Mouse (Mus musculus) MEL (cell line): ENCODE results near the gene Fbxw7. TPM values are rescaled to one million over a fixed set of nuclear protein-coding genes. Genes with fewer than 3 reads are reported as not detected.

Experiments
- DNase-seq: peaks from one replicate; pipeline ENCODE4 v3.0.0; 2011; ENCODE audit warnings: low read depth, low spot score
- H3K27ac ChIP-seq: 2 replicates; pipeline ENCODE4 v1.5.1; 2012; ENCODE audit warnings: low read depth, mild to moderate bottlenecking, control low read depth, low read length, moderate library complexity; ENCODE audit not compliant: control insufficient read depth
- H3K27me3 ChIP-seq, 2 experiments: fragments of 150-350 bp in 1 of 2; sonication (generic) in 1 of 2; 2 replicates each; pipeline ENCODE4 v1.6.1; 2012; ENCODE audit warnings: low read length in 2 of 2, mild to moderate bottlenecking in 2 of 2, improper control_type of control experiment in 1 of 2, moderate library complexity in 1 of 2; ENCODE audit not compliant: insufficient read depth in 2 of 2, control insufficient read depth in 1 of 2
- H3K36me3 ChIP-seq, 2 experiments: 2 replicates each; pipeline ENCODE4 v1.6.1; 2012 to 2014; ENCODE audit warnings: low read length in 2 of 2, improper control_type of control experiment in 1 of 2, inconsistent platforms in 1 of 2, mild to moderate bottlenecking in 1 of 2; ENCODE audit not compliant: insufficient read depth in 2 of 2, control insufficient read depth in 1 of 2
- H3K4me1 ChIP-seq, 2 experiments: fragments of 150-350 bp in 1 of 2; sonication (generic) in 1 of 2; 2 replicates each; pipeline ENCODE4 v1.6.1; 2012; ENCODE audit warnings: low read length in 2 of 2, improper control_type of control experiment in 1 of 2, mild to moderate bottlenecking in 1 of 2; ENCODE audit not compliant: insufficient read depth in 2 of 2, control insufficient read depth in 1 of 2
- H3K4me3 ChIP-seq, 2 experiments: fragments of 150-350 bp in 1 of 2; sonication (generic) in 1 of 2; 2 replicates each; pipeline ENCODE4 v1.5.1; 2012; ENCODE audit warnings: low read depth in 2 of 2, low read length in 2 of 2, mild to moderate bottlenecking in 2 of 2, moderate library complexity in 2 of 2, control low read depth in 1 of 2, improper control_type of control experiment in 1 of 2; ENCODE audit not compliant: control insufficient read depth in 1 of 2, insufficient read depth in 1 of 2
- H3K79me2 ChIP-seq: 2 replicates; pipeline ENCODE4 v1.6.1; 2012; ENCODE audit warnings: mild to moderate bottlenecking, low read length, moderate library complexity; ENCODE audit not compliant: control insufficient read depth, poor library complexity, insufficient read depth
- H3K9ac ChIP-seq: 2 replicates; pipeline ENCODE4 v1.6.1; 2012; ENCODE audit warnings: low read depth, mild to moderate bottlenecking, control low read depth, low read length, moderate library complexity; ENCODE audit not compliant: control insufficient read depth, poor library complexity, severe bottlenecking
- H3K9me3 ChIP-seq: fragments of 150-350 bp; sonication (generic); replicated peaks from 2 replicates; pipeline ENCODE4 v1.6.1; 2012; ENCODE audit warnings: mild to moderate bottlenecking, low read length, improper control_type of control experiment, moderate library complexity; ENCODE audit not compliant: insufficient read depth
- BHLHE40 ChIP-seq: IDR thresholded peaks from 2 replicates; pipeline ENCODE4 v1.6.1; 2012; ENCODE audit warnings: low read depth, mild to moderate bottlenecking, inconsistent platforms, low read length, improper control_type of control experiment, borderline replicate concordance
- CHD1 ChIP-seq: IDR thresholded peaks from 2 replicates; pipeline ENCODE4 v1.6.1; 2012; ENCODE audit warnings: low read depth, mild to moderate bottlenecking, inconsistent platforms, low read length, improper control_type of control experiment
- CHD2 ChIP-seq: IDR thresholded peaks from 2 replicates; pipeline ENCODE4 v1.6.1; 2011; ENCODE audit warnings: low read length, improper control_type of control experiment
- EP300 ChIP-seq, 2 experiments: IDR thresholded peaks; 2 replicates each; pipeline ENCODE4 v1.6.1; 2011; ENCODE audit warnings: improper control_type of control experiment in 2 of 2, low read length in 2 of 2, low read depth in 1 of 2, mild to moderate bottlenecking in 1 of 2
- ETS1 ChIP-seq: IDR thresholded peaks from 2 replicates; pipeline ENCODE4 v1.6.1; 2012; ENCODE audit warnings: low read depth, mild to moderate bottlenecking, inconsistent platforms, low read length, improper control_type of control experiment, moderate library complexity
- GATA1 ChIP-seq: IDR thresholded peaks from 2 replicates; pipeline ENCODE4 v1.6.1; 2011; ENCODE audit warnings: low read depth, low read length, improper control_type of control experiment
- HCFC1 ChIP-seq: IDR thresholded peaks from 2 replicates; pipeline ENCODE4 v1.6.1; 2012; ENCODE audit warnings: low read depth, mild to moderate bottlenecking, inconsistent platforms, low read length, improper control_type of control experiment, moderate library complexity
- JUND ChIP-seq: IDR thresholded peaks from 2 replicates; pipeline ENCODE4 v1.6.1; 2011; ENCODE audit warnings: low read depth, mild to moderate bottlenecking, improper control_type of control experiment, low read length
- MAX ChIP-seq: IDR thresholded peaks from 2 replicates; pipeline ENCODE4 v1.6.1; 2011; ENCODE audit warnings: low read length, improper control_type of control experiment
- MAZ ChIP-seq: IDR thresholded peaks from 2 replicates; pipeline ENCODE4 v1.6.1; 2012; ENCODE audit warnings: low read depth, mild to moderate bottlenecking, inconsistent platforms, low read length, improper control_type of control experiment
- MEF2A ChIP-seq: IDR thresholded peaks from 2 replicates; pipeline ENCODE4 v1.6.1; 2014; ENCODE audit warnings: low read depth, mild to moderate bottlenecking, inconsistent platforms, low read length, improper control_type of control experiment; ENCODE audit not compliant: poor library complexity, insufficient replicate concordance, severe bottlenecking; ENCODE audit errors: extremely low read depth
- MXI1 ChIP-seq: IDR thresholded peaks from 2 replicates; pipeline ENCODE4 v1.6.1; 2011; ENCODE audit warnings: mild to moderate bottlenecking, low read depth, low read length, improper control_type of control experiment
- NELFE ChIP-seq: IDR thresholded peaks from 2 replicates; pipeline ENCODE4 v1.6.1; 2011; ENCODE audit warnings: low read depth, low read length, improper control_type of control experiment
- NRF1 ChIP-seq: IDR thresholded peaks from 2 replicates; pipeline ENCODE4 v1.6.1; 2014; ENCODE audit warnings: low read depth, mild to moderate bottlenecking, inconsistent platforms, low read length, improper control_type of control experiment, moderate library complexity; ENCODE audit not compliant: poor library complexity, insufficient read depth, severe bottlenecking
- POLR2A ChIP-seq, 2 experiments: IDR thresholded peaks; 2 replicates each; pipeline ENCODE4 v1.6.1; 2011 to 2012; ENCODE audit warnings: low read length in 2 of 2, mild to moderate bottlenecking in 2 of 2, control low read depth in 1 of 2, improper control_type of control experiment in 1 of 2, low read depth in 1 of 2, moderate library complexity in 1 of 2; ENCODE audit not compliant: control insufficient read depth in 1 of 2, insufficient read depth in 1 of 2, poor library complexity in 1 of 2
- POLR2AphosphoS2 ChIP-seq: IDR thresholded peaks from 2 replicates; pipeline ENCODE4 v1.6.1; 2011; ENCODE audit warnings: low read length, improper control_type of control experiment
- POLR2AphosphoS5 ChIP-seq: IDR thresholded peaks from 2 replicates; pipeline ENCODE4 v1.6.1; 2012; ENCODE audit warnings: low read depth, borderline replicate concordance, mild to moderate bottlenecking, inconsistent platforms, low read length, moderate library complexity, mixed read lengths
- RCOR1 ChIP-seq: IDR thresholded peaks from 2 replicates; pipeline ENCODE4 v1.6.1; 2012; ENCODE audit warnings: low read depth, mild to moderate bottlenecking, inconsistent platforms, low read length, improper control_type of control experiment
- SIN3A ChIP-seq: IDR thresholded peaks from 2 replicates; pipeline ENCODE4 v1.6.1; 2012; ENCODE audit warnings: low read length, improper control_type of control experiment, inconsistent platforms
- TAL1 ChIP-seq: IDR thresholded peaks from 2 replicates; pipeline ENCODE4 v1.6.1; 2012; ENCODE audit warnings: mild to moderate bottlenecking, inconsistent platforms, low read length, moderate library complexity, mixed read lengths
- TBP ChIP-seq: IDR thresholded peaks from 2 replicates; pipeline ENCODE4 v1.8.0; 2011; ENCODE audit warnings: low read depth, low read length, improper control_type of control experiment
- TCF12 ChIP-seq: IDR thresholded peaks from 2 replicates; pipeline ENCODE4 v1.6.1; 2014; ENCODE audit warnings: low read depth, mild to moderate bottlenecking, inconsistent platforms, low read length, improper control_type of control experiment, moderate library complexity
- USF1 ChIP-seq: IDR thresholded peaks from 2 replicates; pipeline ENCODE4 v1.6.1; 2014; ENCODE audit warnings: low read depth, mild to moderate bottlenecking, inconsistent platforms, low read length, improper control_type of control experiment, moderate library complexity
- ZMIZ1 ChIP-seq: IDR thresholded peaks from 2 replicates; pipeline ENCODE4 v1.6.1; 2012; ENCODE audit warnings: low read depth, mild to moderate bottlenecking, inconsistent platforms, low read length, improper control_type of control experiment, moderate library complexity
- polyA plus RNA-seq, 2 experiments: library from polyadenylated mRNA; stranded (reverse) in 1 of 2; unstranded in 1 of 2; fragments of >175 nt in 1 of 2; fragments of >200 nt in 1 of 2; gene quantifications; 2 replicates each; pipeline versions ENCODE4 v1.2.1 to v1.2.4; 2012; ENCODE audit warnings: low replicate concordance in 2 of 2, low read depth in 1 of 2; ENCODE audit not compliant: insufficient read length in 2 of 2, insufficient read depth in 1 of 2, missing spikeins in 1 of 2
- total RNA-seq: library from RNA; depleted of rRNA; stranded (reverse); fragments of 300-350 nt; gene quantifications from 2 replicates; pipeline ENCODE4 v1.2.3, GENCODE M21; 2012

Gene Fbxw7
- total and polyA plus RNA-seq, 3 experiments = 11.8 to 14.5 TPM; not detected in 1

GRCm38 (mm10) chr3:84944933-84945332 lies 129.9 kb downstream of the Fbxw7 start (continued):
- no peak for TF ChIP-seq POLR2AphosphoS2
- TF ChIP-seq POLR2AphosphoS5 = no peak
- no peak for TF ChIP-seq TBP
- peak; percentile 82 for TF ChIP-seq TCF12
- TF ChIP-seq HCFC1 = peak; percentile 57; the same call in 1 of the 2 replicates
- TF ChIP-seq GATA1 = peak; percentile 95
- peak; percentile 88 for TF ChIP-seq ETS1
- 0 out of 2 replicates have a peak, but pooled peaks have one; percentile 55 for TF ChIP-seq RCOR1
- TF ChIP-seq MAX = no peak
- no peak for TF ChIP-seq POLR2A (IDR thresholded peaks at IDR 0.05; ENCODE audit: control insufficient read depth in 1 of 2, insufficient read depth in 1 of 2, low read depth in 1 of 2, low read length in 2 of 2, poor library complexity in 1 of 2)
- peak; percentile 89 to 94 for TF ChIP-seq EP300 (IDR thresholded peaks at IDR 0.05; ENCODE audit: low read depth in 1 of 2, low read length in 2 of 2)
- no peak for TF ChIP-seq JUND
- TF ChIP-seq BHLHE40 = no peak
- TF ChIP-seq SIN3A = peak; percentile 51; the same call in 1 of the 2 replicates
- TF ChIP-seq NRF1 = no peak
- TF ChIP-seq CHD2 = peak; percentile 25; the same call in 1 of the 2 replicates
- no peak for TF ChIP-seq MEF2A
- no peak for TF ChIP-seq ZMIZ1
- TF ChIP-seq CHD1 = no peak
- TF ChIP-seq USF1 = no peak
- no peak for TF ChIP-seq NELFE
- TF ChIP-seq, all 39 proteins: peak for 16

- no peak for DNase-seq
- Histone ChIP-seq H3K4me3 (no peak overlapping the region), H3K79me2 (peaks cover 10% of the 10 kb centered on the region), H3K9ac (no peak overlapping the region), H3K27me3 (no peaks in the 10 kb centered on the region), H3K9me3 (no peaks in the 10 kb centered on the region), H3K27ac (no peak overlapping the region), H3K4me1 (peaks cover 15 to 22% of the 10 kb centered on the region in 2 experiments), H3K36me3 (peaks cover 0 to 47% of the 10 kb centered on the region in 2 experiments; a peak in 2 of 4 replicates)
- TF ChIP-seq ETS1 = no peak
- TF ChIP-seq ZMIZ1 = no peak
- no peak for TF ChIP-seq CHD2
- TF ChIP-seq TAL1 = no peak
- no peak for TF ChIP-seq MAZ
- TF ChIP-seq POLR2A (IDR thresholded peaks at IDR 0.05; ENCODE audit: control insufficient read depth in 1 of 2, insufficient read depth in 1 of 2, low read depth in 1 of 2, low read length in 2 of 2, poor library complexity in 1 of 2) = no peak
- TF ChIP-seq GATA1 = no peak
- no peak for TF ChIP-seq MXI1
- no peak for TF ChIP-seq POLR2AphosphoS2
Observed at GRCm38 (mm10) chr3:84946381-84946780, 131.3 kb downstream of the Fbxw7 start.
